Mouse (Mus musculus) kidney, adult 18-20 months (tissue): Measurements from ENCODE around the gene Plbd2.

Source experiments
- DNase-seq: peaks from one replicate; pipeline ENCODE4 v3.0.0; 2021

Gene Plbd2

GRCm38 (mm10) chr5:120435731-120436501, 67.5 kb downstream of the Plbd2 start:
- peak; percentile 25 for DNase-seq

GRCm38 (mm10) chr5:120435006-120435681, 68.3 kb downstream of the Plbd2 start:
- no peak for DNase-seq

- no peak for DNase-seq
These were observed 69.1 kb downstream of the Plbd2 start for GRCm38 (mm10) chr5:120434231-120434735.
